Mouse (Mus musculus) lung, embryonic 15.5 days (tissue): ENCODE results near the gene Ubqln4. TPM values are rescaled to one million over a fixed set of nuclear protein-coding genes. Genes with fewer than 3 reads are reported as not detected.

Source experiments
- ATAC-seq: fragments of 200-750 bp; cut with Nextera tagmentation; 2 replicates; pipeline ENCODE4 v1.8.0; 2017; ENCODE audit warnings: moderate number of reproducible peaks, borderline replicate concordance; ENCODE audit not compliant: low FRiP score, low TSS enrichment; ENCODE audit errors: extremely low read depth
- H3K27ac ChIP-seq: fragments of 300-500 bp; sonication (generic); 2 replicates; pipeline ENCODE4 v1.5.1; 2015; ENCODE audit warnings: moderate library complexity, mild to moderate bottlenecking, inconsistent platforms
- H3K27me3 ChIP-seq: fragments of 300-500 bp; sonication (generic); 2 replicates; pipeline ENCODE4 v1.6.1; 2015; ENCODE audit warnings: inconsistent platforms
- H3K36me3 ChIP-seq: fragments of 300-500 bp; sonication (generic); 2 replicates; pipeline ENCODE4 v1.6.1; 2015; ENCODE audit warnings: inconsistent platforms
- H3K4me1 ChIP-seq: fragments of 300-500 bp; sonication (generic); 2 replicates; pipeline ENCODE4 v1.6.1; 2015; ENCODE audit warnings: inconsistent platforms
- H3K4me2 ChIP-seq: fragments of 300-500 bp; sonication (generic); 2 replicates; pipeline ENCODE4 v1.6.1; 2015; ENCODE audit warnings: inconsistent platforms, mild to moderate bottlenecking, moderate library complexity
- H3K4me3 ChIP-seq: fragments of 300-500 bp; sonication (generic); 2 replicates; pipeline ENCODE4 v1.5.1; 2015; ENCODE audit warnings: mild to moderate bottlenecking, inconsistent platforms
- H3K9ac ChIP-seq: fragments of 300-500 bp; sonication (generic); 2 replicates; pipeline ENCODE4 v1.6.1; 2015; ENCODE audit warnings: inconsistent platforms
- H3K9me3 ChIP-seq: fragments of 300-500 bp; sonication (generic); 2 replicates; pipeline ENCODE4 v1.6.1; 2016; ENCODE audit warnings: inconsistent platforms
- WGBS: fragments of 180-500 bp; shearing (Covaris S2); methylation state at CpG from one replicate; pipeline ENCODE4 v1.1.7; 2015; 5-methylcytosine and 5-hydroxymethylcytosine counted together
- polyA plus RNA-seq: library from polyadenylated mRNA; unstranded; fragments of >200 nt; fragmentation: Nextera tagmentation; extraction: Ambion mirVana; gene quantifications from 2 replicates; pipeline ENCODE4 v1.2.1, GENCODE M21; 2015

Gene Ubqln4
- polyA plus RNA-seq, 1 experiment from 2014 or later: 46.4 TPM

- WGBS: 3% methylated on average over 58 of the region's 64 CpGs
- H3K4me1 ChIP-seq: peaks cover 66% of the 10 kb centered on the region
- peak; percentile 56 for ATAC-seq
- peak overlapping the region; percentile 87 for H3K4me2 ChIP-seq
- H3K27ac ChIP-seq: peak overlapping the region; percentile 73
- H3K36me3 ChIP-seq: peaks cover 45% of the 10 kb centered on the region
- peak overlapping the region; percentile 26; the same call in 1 of the 2 replicates for H3K9ac ChIP-seq
- H3K4me3 ChIP-seq: peak overlapping the region; percentile 89
- no peaks in the 10 kb centered on the region for H3K27me3 ChIP-seq
- H3K9me3 ChIP-seq: no peaks in the 10 kb centered on the region
Observed at GRCm38 (mm10) chr3:88536103-88536930, 17.2 kb upstream of the Ubqln4 start.

DNA sequence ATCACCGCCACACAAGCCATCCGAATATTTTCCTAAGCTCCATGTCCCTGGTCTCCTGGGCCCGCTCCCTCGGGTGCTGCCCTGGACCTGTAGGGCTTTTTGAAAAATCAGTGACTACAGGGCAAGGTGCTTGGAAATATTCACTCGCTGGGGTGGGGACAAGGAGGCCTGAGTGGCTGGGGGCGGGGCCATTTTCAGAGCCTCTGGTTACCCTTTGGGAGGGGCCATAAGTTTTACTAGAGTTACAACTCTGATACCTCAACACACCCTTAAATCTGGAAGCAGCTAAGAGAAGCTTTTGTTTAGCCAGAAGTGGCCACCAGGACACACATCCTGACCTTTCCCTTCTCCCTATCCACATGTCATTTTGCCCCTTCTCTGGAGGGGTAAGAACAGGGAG is 16.4 kb upstream of the Ubqln4 start:
- Histone ChIP-seq H3K36me3 (peaks cover 45% of the 10 kb centered on the region), H3K27ac (peak overlapping the region; percentile 73; the same call in 1 of the 2 replicates), H3K4me2 (peak overlapping the region; percentile 87; the same call in 1 of the 2 replicates), H3K4me3 (peak overlapping the region; percentile 89; the same call in 1 of the 2 replicates), H3K27me3 (no peaks in the 10 kb centered on the region), H3K4me1 (peaks cover 66% of the 10 kb centered on the region), H3K9me3 (no peaks in the 10 kb centered on the region), H3K9ac (no peak overlapping the region)
- ATAC-seq: no peak
- WGBS: 50% methylated on average over 6 of the region's 6 CpGs

DNA sequence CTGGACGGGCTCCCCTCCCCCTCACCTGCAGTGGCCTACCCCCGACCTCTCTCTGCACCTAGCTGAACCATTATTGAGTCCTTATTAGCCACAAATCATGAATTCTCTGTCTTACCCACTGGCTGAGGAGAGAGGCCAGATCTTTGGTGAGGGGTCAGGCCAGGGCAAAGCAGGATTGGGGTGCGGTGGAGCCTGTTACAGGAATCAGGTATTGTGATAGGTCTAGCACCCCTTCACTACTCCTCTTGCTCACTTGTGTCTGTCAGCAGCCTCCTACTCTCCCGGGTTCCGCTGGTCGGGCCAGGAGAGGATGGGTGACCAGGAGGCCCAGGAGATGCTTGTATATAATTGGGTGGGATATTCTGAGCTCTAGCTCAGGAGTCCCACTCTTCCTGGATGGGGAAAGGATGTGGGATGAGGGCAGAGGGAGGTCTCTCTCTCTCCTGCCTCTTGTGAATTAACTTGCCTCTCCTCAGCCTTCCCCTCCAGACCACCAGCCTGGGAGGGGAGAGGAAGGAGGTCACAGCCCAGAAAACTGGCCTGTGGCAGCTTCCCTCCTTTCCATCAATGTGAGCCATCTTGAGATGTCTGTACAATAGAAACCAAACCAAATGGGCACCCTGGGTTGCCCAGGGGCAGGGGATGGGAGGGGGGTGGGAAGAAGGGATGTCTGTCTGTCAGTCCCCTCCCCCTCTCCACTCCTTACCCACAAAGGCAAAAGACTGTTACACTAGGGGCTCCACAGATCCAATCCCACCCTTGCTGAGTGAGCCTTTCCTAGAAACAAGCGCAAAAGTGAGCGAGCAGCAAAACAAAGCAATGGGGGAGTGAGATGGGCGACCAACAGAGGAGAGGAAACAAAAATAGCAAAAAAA is 15.1 kb upstream of the Ubqln4 start:
- H3K9ac ChIP-seq: 0 out of 2 replicates have a peak overlapping the region, but pooled peaks have one; percentile 7
- peaks cover 66% of the 10 kb centered on the region for H3K4me1 ChIP-seq
- H3K4me2 ChIP-seq: no peak overlapping the region
- peaks cover 45% of the 10 kb centered on the region for H3K36me3 ChIP-seq
- H3K9me3 ChIP-seq: no peaks in the 10 kb centered on the region
- H3K4me3 ChIP-seq: no peak overlapping the region
- WGBS: 54% methylated on average over 9 of the region's 9 CpGs
- no peaks in the 10 kb centered on the region for H3K27me3 ChIP-seq
- peak overlapping the region; percentile 29; the same call in 1 of the 2 replicates for H3K27ac ChIP-seq
- ATAC-seq: no peak

- Histone ChIP-seq H3K4me1 (peaks cover 58% of the 10 kb centered on the region), H3K9ac (no peak overlapping the region), H3K4me2 (no peak overlapping the region), H3K27me3 (no peaks in the 10 kb centered on the region), H3K4me3 (no peak overlapping the region), H3K9me3 (no peaks in the 10 kb centered on the region), H3K36me3 (peaks cover 45% of the 10 kb centered on the region), H3K27ac (no peak overlapping the region)
- 33% methylated on average over 2 of the region's 3 CpGs for WGBS
- no peak for ATAC-seq
Observed at GRCm38 (mm10) chr3:88539397-88539796, 14.2 kb upstream of the Ubqln4 start.

DNA sequence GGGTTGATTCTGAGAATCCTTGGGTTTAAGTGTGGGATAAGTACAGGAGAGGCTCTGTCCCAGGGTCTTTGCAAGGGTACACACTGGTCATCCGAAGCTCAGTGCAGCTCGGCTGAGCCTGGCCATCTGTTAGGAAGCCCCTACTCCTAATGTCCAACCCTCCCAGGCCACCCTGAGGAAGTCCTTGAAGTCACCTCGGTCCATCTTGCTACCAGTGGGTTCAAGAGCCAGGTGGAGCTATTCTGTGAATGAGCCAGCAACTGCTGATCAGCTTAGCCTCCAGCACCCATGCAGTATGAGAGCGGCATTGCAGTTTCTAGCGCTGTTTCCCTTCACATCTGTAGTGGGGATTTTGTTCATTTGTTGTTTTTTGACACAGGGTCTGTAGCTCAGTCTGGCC is 13.5 kb upstream of the Ubqln4 start:
- peaks cover 51% of the 10 kb centered on the region for H3K4me1 ChIP-seq
- no peak overlapping the region for H3K4me3 ChIP-seq
- H3K9ac ChIP-seq: peak overlapping the region; percentile 9; the same call in 1 of the 2 replicates
- no peaks in the 10 kb centered on the region for H3K9me3 ChIP-seq
- no peak overlapping the region; the same call in 1 of the 2 replicates for H3K27ac ChIP-seq
- H3K27me3 ChIP-seq: no peaks in the 10 kb centered on the region
- no peak for ATAC-seq
- WGBS: 60% methylated on average over 5 of the region's 5 CpGs
- no peak overlapping the region for H3K4me2 ChIP-seq
- H3K36me3 ChIP-seq: peaks cover 45% of the 10 kb centered on the region

- Histone ChIP-seq H3K9ac (no peak overlapping the region), H3K4me2 (no peak overlapping the region), H3K4me3 (no peak overlapping the region), H3K27ac (no peak overlapping the region), H3K27me3 (no peaks in the 10 kb centered on the region), H3K4me1 (peaks cover 38% of the 10 kb centered on the region), H3K36me3 (peaks cover 35% of the 10 kb centered on the region), H3K9me3 (no peaks in the 10 kb centered on the region)
- WGBS: 63% methylated on average over 7 of the region's 7 CpGs
- no peak for ATAC-seq
Observed at GRCm38 (mm10) chr3:88541622-88542401, 11.7 kb upstream of the Ubqln4 start.

- 55% methylated on average over 4 of the region's 4 CpGs for WGBS
- Histone ChIP-seq H3K9me3 (no peaks in the 10 kb centered on the region), H3K4me1 (peaks cover 35% of the 10 kb centered on the region), H3K27ac (no peak overlapping the region), H3K36me3 (peaks cover 28% of the 10 kb centered on the region), H3K9ac (no peak overlapping the region), H3K4me2 (no peak overlapping the region), H3K4me3 (no peak overlapping the region), H3K27me3 (no peaks in the 10 kb centered on the region)
- no peak for ATAC-seq
Observed at GRCm38 (mm10) chr3:88542486-88542885, 11.1 kb upstream of the Ubqln4 start.

DNA sequence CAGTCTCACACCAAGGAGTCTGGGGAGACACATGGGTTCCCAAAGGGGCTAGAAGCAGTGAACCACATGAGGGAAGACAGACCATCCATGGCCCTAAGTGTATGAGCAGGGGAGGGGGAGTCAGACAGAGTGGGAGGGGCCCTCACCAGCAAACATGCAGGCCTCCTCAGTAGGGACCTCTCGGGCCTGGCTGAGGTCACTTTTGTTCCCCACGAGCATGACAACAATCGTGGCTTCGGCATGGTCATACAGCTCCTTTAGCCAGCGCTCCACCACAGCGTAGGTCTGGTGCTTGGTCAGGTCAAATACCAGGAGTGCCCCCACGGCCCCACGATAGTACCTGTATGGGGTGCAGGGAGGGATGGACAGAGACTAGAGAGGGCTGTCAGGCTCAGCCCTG is 10.4 kb upstream of the Ubqln4 start:
- H3K9ac ChIP-seq: no peak overlapping the region
- H3K27ac ChIP-seq: no peak overlapping the region
- H3K4me3 ChIP-seq: no peak overlapping the region
- no peak overlapping the region for H3K4me2 ChIP-seq
- 75% methylated on average over 8 of the region's 8 CpGs for WGBS
- peaks cover 31% of the 10 kb centered on the region for H3K4me1 ChIP-seq
- peaks cover 21% of the 10 kb centered on the region for H3K36me3 ChIP-seq
- no peaks in the 10 kb centered on the region for H3K9me3 ChIP-seq
- no peaks in the 10 kb centered on the region for H3K27me3 ChIP-seq
- ATAC-seq: no peak

DNA sequence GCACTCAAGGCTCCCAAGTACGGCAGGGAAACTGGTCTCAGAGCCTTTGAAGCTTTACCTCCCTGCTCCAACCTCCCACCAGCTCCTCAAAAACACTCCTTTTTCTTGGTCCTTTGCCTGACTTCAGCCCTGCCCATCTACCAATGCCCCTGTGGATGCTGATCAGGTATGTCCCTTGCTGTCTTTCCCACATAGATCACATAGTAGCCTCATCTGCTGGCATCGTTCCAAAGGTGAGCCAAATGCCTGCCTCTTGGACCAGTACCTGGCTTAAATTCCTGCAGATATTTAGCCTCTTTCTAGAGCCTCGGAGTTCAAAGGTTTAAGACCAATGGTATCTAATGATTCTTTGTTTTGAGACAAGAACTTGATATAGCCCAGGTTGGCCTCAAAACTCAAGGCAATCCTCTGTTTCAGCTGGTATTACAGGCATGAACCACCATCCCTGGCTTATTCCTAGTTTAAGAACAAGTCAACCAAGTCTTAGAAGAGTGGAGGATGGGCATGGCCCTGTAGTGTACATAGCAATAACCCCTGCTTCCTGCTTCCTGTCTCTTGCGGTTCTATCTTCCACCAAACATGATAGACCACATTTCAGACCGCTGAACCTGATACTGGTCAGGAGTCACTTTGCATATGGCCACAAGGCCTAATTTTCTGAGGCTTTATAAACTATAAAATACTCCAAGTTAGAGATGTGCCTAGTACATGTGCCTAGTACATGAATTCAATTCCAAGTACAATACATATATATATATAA is 9.7 kb upstream of the Ubqln4 start:
- Histone ChIP-seq H3K36me3 (peaks cover 15% of the 10 kb centered on the region), H3K4me2 (no peak overlapping the region), H3K4me1 (peaks cover 31% of the 10 kb centered on the region), H3K9me3 (no peaks in the 10 kb centered on the region), H3K4me3 (no peak overlapping the region), H3K9ac (no peak overlapping the region), H3K27ac (no peak overlapping the region), H3K27me3 (no peaks in the 10 kb centered on the region)
- no peak for ATAC-seq
- 59% methylated on average over 5 of the region's 5 CpGs for WGBS

GRCm38 (mm10) chr3:88544514-88544913 is 9.0 kb upstream of the Ubqln4 start:
- Histone ChIP-seq H3K9ac (no peak overlapping the region), H3K27me3 (no peaks in the 10 kb centered on the region), H3K4me3 (no peak overlapping the region), H3K4me1 (peaks cover 28% of the 10 kb centered on the region), H3K27ac (no peak overlapping the region), H3K9me3 (no peaks in the 10 kb centered on the region), H3K36me3 (peaks cover 10% of the 10 kb centered on the region; the same call in 1 of the 2 replicates), H3K4me2 (no peak overlapping the region)
- WGBS: 26% methylated on average over 5 of the region's 5 CpGs
- ATAC-seq: no peak
